Mouse (Mus musculus) erythroblast, embryonic 14.5 days (primary cell): ENCODE results near the gene 4930435E12Rik.

Experiments used
- GATA1 ChIP-seq: IDR thresholded peaks from 2 replicates; pipeline ENCODE4 v1.6.1; 2012; ENCODE audit warnings: low read length, inconsistent platforms, mixed read lengths
- TAL1 ChIP-seq: IDR thresholded peaks from 3 replicates; pipeline ENCODE4 v1.6.1; 2012; ENCODE audit warnings: low read length, inconsistent platforms, mixed read lengths

DNA sequence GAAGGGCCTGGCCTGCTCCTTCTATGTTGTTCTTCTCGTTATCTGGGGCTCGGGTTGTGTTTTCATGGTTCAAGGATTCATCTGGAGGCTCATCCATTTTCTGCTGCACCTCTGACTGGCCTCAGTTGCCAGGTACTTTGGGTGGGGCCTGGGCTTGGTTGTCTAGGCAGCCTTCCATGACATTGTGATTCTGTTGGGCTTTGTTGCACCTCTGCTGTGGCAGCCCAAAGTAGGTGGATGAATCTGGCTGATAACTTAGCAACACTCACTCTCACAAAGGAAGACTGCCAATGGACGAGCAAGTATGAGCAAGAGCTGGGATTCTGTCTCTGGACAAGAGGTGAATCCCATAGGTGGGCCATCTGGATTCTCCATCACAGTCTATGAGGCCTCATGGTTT lies at the start of gene 4930435E12Rik:
- TF ChIP-seq GATA1 (no peak), TAL1 (no peak)
